Mouse (Mus musculus) stomach, embryonic 16.5 days (tissue): Measurements from ENCODE around the gene Rgs6. TPM values are rescaled to one million over a fixed set of nuclear protein-coding genes. Genes with fewer than 3 reads are reported as not detected.

Experiments used
- ATAC-seq: fragments of 200-750 bp; cut with Nextera tagmentation; 2 replicates; pipeline ENCODE4 v1.8.0; 2017; ENCODE audit warnings: moderate number of reproducible peaks, moderate TSS enrichment; ENCODE audit not compliant: insufficient read depth, low FRiP score
- H3K27ac ChIP-seq: fragments of 300-500 bp; sonication (generic); 2 replicates; pipeline ENCODE4 v1.5.1; 2014; ENCODE audit warnings: low read length
- H3K27me3 ChIP-seq: fragments of 300-500 bp; sonication (generic); 2 replicates; pipeline ENCODE4 v1.6.1; 2014; ENCODE audit warnings: low read length, control low read depth, mixed read lengths; ENCODE audit not compliant: control insufficient read depth, insufficient read depth
- H3K36me3 ChIP-seq: fragments of 300-500 bp; sonication (generic); 2 replicates; pipeline ENCODE4 v1.6.1; 2014; ENCODE audit warnings: low read length; ENCODE audit not compliant: control insufficient read depth, insufficient read depth
- H3K4me1 ChIP-seq: fragments of 300-500 bp; sonication (generic); 2 replicates; pipeline ENCODE4 v1.6.1; 2014; ENCODE audit warnings: low read length, control low read depth, mixed read lengths; ENCODE audit not compliant: control insufficient read depth, insufficient read depth
- H3K4me2 ChIP-seq: fragments of 300-500 bp; sonication (generic); 2 replicates; pipeline ENCODE4 v1.6.1; 2014; ENCODE audit warnings: low read depth, low read length, mixed read lengths
- H3K4me3 ChIP-seq: fragments of 300-500 bp; sonication (generic); replicated peaks from 2 replicates; pipeline ENCODE4 v1.5.1; 2014; ENCODE audit warnings: mild to moderate bottlenecking, low read length
- H3K9ac ChIP-seq: fragments of 300-500 bp; sonication (generic); 2 replicates; pipeline ENCODE4 v1.6.1; 2014; ENCODE audit warnings: low read length
- H3K9me3 ChIP-seq: fragments of 300-500 bp; sonication (generic); replicated peaks from 2 replicates; pipeline ENCODE4 v1.6.1; 2016; ENCODE audit warnings: low read length, control low read depth; ENCODE audit not compliant: control insufficient read depth
- WGBS: fragments of 180-500 bp; shearing (Covaris S2); extraction: QIAGEN DNeasy Blood & Tissue Kit; methylation state at CpG from one replicate; pipeline ENCODE4 v1.1.7; 2014; 5-methylcytosine and 5-hydroxymethylcytosine counted together
- polyA plus RNA-seq: library from polyadenylated mRNA; unstranded; fragments of >200 nt; fragmentation: Nextera tagmentation; extraction: Ambion mirVana; gene quantifications from 2 replicates; pipeline ENCODE4 v1.2.1, GENCODE M21; 2015

Rgs6 gene
- polyA plus RNA-seq: 1.5 and 1.6 TPM in 2 replicates

GRCm38 (mm10) chr12:82588017-82588416 is at the start of gene Rgs6:
Rgs6 (plus strand) TSS chr12:82588292.
- H3K9me3 ChIP-seq: no peaks in the 10 kb centered on the region
- H3K4me3 ChIP-seq: no peak within 1 kb of the TSS
- ATAC-seq: no peak
- H3K4me2 ChIP-seq: no peak within 1 kb of the TSS
- no peaks in the 10 kb centered on the region for H3K4me1 ChIP-seq
- no peaks in the 10 kb centered on the region for H3K27me3 ChIP-seq
- H3K36me3 ChIP-seq: no peaks in the 10 kb centered on the region
- no peak within 1 kb of the TSS for H3K27ac ChIP-seq
- H3K9ac ChIP-seq: no peak within 1 kb of the TSS
- 60% methylated on average over 2 of the region's 2 CpGs for WGBS

- WGBS: 78% methylated on average over 4 of the region's 4 CpGs
- no peaks in the 10 kb centered on the region for H3K36me3 ChIP-seq
- no peak for ATAC-seq
- H3K4me2 ChIP-seq: no peak overlapping the region
- no peak overlapping the region for H3K9ac ChIP-seq
- H3K27me3 ChIP-seq: no peaks in the 10 kb centered on the region
- no peak overlapping the region for H3K27ac ChIP-seq
- peaks cover 4% of the 10 kb centered on the region; the same call in 1 of the 2 replicates for H3K9me3 ChIP-seq
- H3K4me1 ChIP-seq: no peaks in the 10 kb centered on the region
- H3K4me3 ChIP-seq: no peak overlapping the region
These were observed 41.0 kb upstream of the Rgs6 start for GRCm38 (mm10) chr12:82547127-82547526.

- no peak for ATAC-seq
- WGBS: 75% methylated on average over 6 of the region's 6 CpGs
- H3K27ac ChIP-seq: no peak overlapping the region
- no peaks in the 10 kb centered on the region for H3K36me3 ChIP-seq
- no peaks in the 10 kb centered on the region for H3K4me1 ChIP-seq
- H3K27me3 ChIP-seq: no peaks in the 10 kb centered on the region
- H3K9me3 ChIP-seq: peaks cover 4% of the 10 kb centered on the region; the same call in 1 of the 2 replicates
- H3K4me2 ChIP-seq: no peak overlapping the region
- no peak overlapping the region for H3K9ac ChIP-seq
- H3K4me3 ChIP-seq: no peak overlapping the region
These were observed 38.9 kb upstream of the Rgs6 start for GRCm38 (mm10) chr12:82549228-82549627.

- ATAC-seq: no peak
- Histone ChIP-seq H3K4me3 (no peak overlapping the region), H3K4me2 (no peak overlapping the region), H3K27ac (no peak overlapping the region), H3K27me3 (no peaks in the 10 kb centered on the region), H3K36me3 (no peaks in the 10 kb centered on the region), H3K4me1 (no peaks in the 10 kb centered on the region), H3K9ac (no peak overlapping the region), H3K9me3 (peaks cover 4% of the 10 kb centered on the region; the same call in 1 of the 2 replicates)
- WGBS: 90% methylated on average over 7 of the region's 7 CpGs
These were observed 38.0 kb upstream of the Rgs6 start for GRCm38 (mm10) chr12:82550076-82550475.

GRCm38 (mm10) chr12:82552376-82552775 is 35.7 kb upstream of the Rgs6 start:
- no peaks in the 10 kb centered on the region for H3K27me3 ChIP-seq
- ATAC-seq: no peak
- no peaks in the 10 kb centered on the region for H3K36me3 ChIP-seq
- peaks cover 4% of the 10 kb centered on the region; the same call in 1 of the 2 replicates for H3K9me3 ChIP-seq
- H3K27ac ChIP-seq: no peak overlapping the region
- H3K9ac ChIP-seq: no peak overlapping the region
- no peaks in the 10 kb centered on the region for H3K4me1 ChIP-seq
- no peak overlapping the region for H3K4me2 ChIP-seq
- WGBS: 84% methylated on average over 5 of the region's 5 CpGs
- H3K4me3 ChIP-seq: no peak overlapping the region

GRCm38 (mm10) chr12:82562916-82563315 is 25.2 kb upstream of the Rgs6 start:
- Histone ChIP-seq H3K4me1 (no peaks in the 10 kb centered on the region), H3K9me3 (no peaks in the 10 kb centered on the region), H3K27ac (no peak overlapping the region), H3K4me2 (no peak overlapping the region), H3K9ac (no peak overlapping the region), H3K36me3 (no peaks in the 10 kb centered on the region), H3K27me3 (no peaks in the 10 kb centered on the region), H3K4me3 (no peak overlapping the region)
- ATAC-seq: no peak

GRCm38 (mm10) chr12:82568370-82568769 is 19.7 kb upstream of the Rgs6 start:
- H3K27me3 ChIP-seq: no peaks in the 10 kb centered on the region
- 97% methylated on average over 1 of the region's 1 CpGs for WGBS
- H3K9ac ChIP-seq: no peak overlapping the region
- H3K4me3 ChIP-seq: no peak overlapping the region
- no peak overlapping the region for H3K4me2 ChIP-seq
- ATAC-seq: no peak
- H3K9me3 ChIP-seq: no peaks in the 10 kb centered on the region
- H3K36me3 ChIP-seq: no peaks in the 10 kb centered on the region
- H3K27ac ChIP-seq: no peak overlapping the region
- H3K4me1 ChIP-seq: no peaks in the 10 kb centered on the region

- no peaks in the 10 kb centered on the region for H3K4me1 ChIP-seq
- WGBS: 94% methylated on average over 1 of the region's 1 CpGs
- no peaks in the 10 kb centered on the region for H3K36me3 ChIP-seq
- H3K9ac ChIP-seq: no peak overlapping the region
- no peaks in the 10 kb centered on the region for H3K9me3 ChIP-seq
- no peak overlapping the region for H3K4me2 ChIP-seq
- H3K27me3 ChIP-seq: no peaks in the 10 kb centered on the region
- no peak overlapping the region for H3K27ac ChIP-seq
- ATAC-seq: no peak
- no peak overlapping the region for H3K4me3 ChIP-seq
These were observed 15.4 kb upstream of the Rgs6 start for GRCm38 (mm10) chr12:82572706-82573105.

- H3K9ac ChIP-seq: no peak overlapping the region
- no peak for ATAC-seq
- H3K4me3 ChIP-seq: no peak overlapping the region
- H3K9me3 ChIP-seq: no peaks in the 10 kb centered on the region
- WGBS: 44% methylated on average over 7 of the region's 7 CpGs
- no peaks in the 10 kb centered on the region for H3K27me3 ChIP-seq
- no peaks in the 10 kb centered on the region for H3K4me1 ChIP-seq
- H3K36me3 ChIP-seq: no peaks in the 10 kb centered on the region
- no peak overlapping the region for H3K4me2 ChIP-seq
- H3K27ac ChIP-seq: no peak overlapping the region
These were observed 1.5 kb upstream of the Rgs6 start for GRCm38 (mm10) chr12:82586592-82586991.
